Mouse (Mus musculus) left cerebral cortex, adult 2 months (tissue): ENCODE measurements around the gene Il1rn. TPM values are rescaled to one million over a fixed set of nuclear protein-coding genes. Genes with fewer than 3 reads are reported as not detected.

Experiments
- DNase-seq, 2 experiments: peaks; one replicate each; pipeline ENCODE4 v3.0.0; 2021 to 2022; ENCODE audit warnings: low spot score in 2 of 2, mixed read lengths in 1 of 2; ENCODE audit errors: extremely low spot score in 1 of 2
- H3K27ac ChIP-seq: fragments of 200-600 bp; 2 replicates; pipeline ENCODE4 v1.8.1; 2022
- H3K4me3 ChIP-seq: fragments of 200-600 bp; 2 replicates; pipeline ENCODE4 v1.8.1; 2022
- CTCF ChIP-seq: fragments of 200-600 bp; IDR thresholded peaks from 2 replicates; pipeline ENCODE4 v1.8.1; 2022; ENCODE audit warnings: antibody characterized with exemption, mild to moderate bottlenecking, moderate library complexity
- intact Hi-C: fragments of 180-260 bp; cut with DNase I; formaldehyde crosslinking; loops from one replicate; pipeline ENCODE4 v1.15.1; 2025
- long read RNA-seq, 2 experiments: library from polyadenylated mRNA; stranded (forward); transcript quantifications; one replicate each; pipeline ENCODE4 v2.0.0; 2021; ENCODE audit warnings: borderline mapping rate in 2 of 2
- total RNA-seq, 2 experiments: library from RNA; stranded (reverse); gene quantifications; 2 replicates each; pipeline ENCODE4 v1.2.3; 2021

The Il1rn gene
- not detected for total RNA-seq
- long read RNA-seq, experiment 1: 0 reads
- long read RNA-seq, experiment 2: 0 reads

- Histone ChIP-seq H3K27ac (no peak within 1 kb of the TSS), H3K4me3 (no peak within 1 kb of the TSS)
- no peak for DNase-seq
- intact Hi-C loops: no loop called here
- TF ChIP-seq CTCF: no peak
Observed at GRCm38 (mm10) chr2:24336545-24336944, at the start of gene Il1rn. Gene Il1rn (plus strand): TSS chr2:24336853.

- Histone ChIP-seq H3K27ac (no peak within 1 kb of the TSS), H3K4me3 (no peak within 1 kb of the TSS)
- no peak for DNase-seq
- no peak for TF ChIP-seq CTCF
- intact Hi-C loops: no loop called here
Observed at GRCm38 (mm10) chr2:24290896-24291295, 45.8 kb upstream of the Il1rn start, which contains the start of gene Il1f10. Gene Il1f10 (plus strand): TSS chr2:24291196.

GRCm38 (mm10) chr2:24294616-24295015 is 42.0 kb upstream of the Il1rn start:
- intact Hi-C loops: loop anchor here (5.0 kb wide), 1 partner anchor 63 kb away; no protein-coding TSS in a partner anchor
- no peak for DNase-seq
- no peak for TF ChIP-seq CTCF
- Histone ChIP-seq H3K4me3 (no peak overlapping the region), H3K27ac (no peak overlapping the region)

GRCm38 (mm10) chr2:24296837-24297236 is 39.8 kb upstream of the Il1rn start:
- Histone ChIP-seq H3K27ac (no peak overlapping the region), H3K4me3 (no peak overlapping the region)
- intact Hi-C loops: loop anchor here (1.0 to 5.0 kb wide), 3 partner anchors 60 to 271 kb away; no protein-coding TSS in a partner anchor
- DNase-seq: peak; percentile 24 to 51
- peak; percentile 83 for TF ChIP-seq CTCF

GRCm38 (mm10) chr2:24311302-24312001 is 25.2 kb upstream of the Il1rn start:
- no peak overlapping the region for H3K4me3 ChIP-seq
- TF ChIP-seq CTCF: no peak
- no peak for DNase-seq
- H3K27ac ChIP-seq: no peak overlapping the region
- intact Hi-C loops: no loop called here

- no peak for DNase-seq
- Histone ChIP-seq H3K4me3 (no peak overlapping the region), H3K27ac (no peak overlapping the region)
- no peak for TF ChIP-seq CTCF
- intact Hi-C loops: no loop called here
Observed at GRCm38 (mm10) chr2:24316919-24317318, 19.7 kb upstream of the Il1rn start.

- Histone ChIP-seq H3K4me3 (no peak overlapping the region), H3K27ac (no peak overlapping the region)
- no peak for TF ChIP-seq CTCF
- intact Hi-C loops: no loop called here
- no peak for DNase-seq
Observed at GRCm38 (mm10) chr2:24317919-24318598, 18.6 kb upstream of the Il1rn start.

GRCm38 (mm10) chr2:24335333-24335732 is 1.3 kb upstream of the Il1rn start:
- intact Hi-C loops: no loop called here
- no peak for TF ChIP-seq CTCF
- Histone ChIP-seq H3K27ac (no peak overlapping the region), H3K4me3 (no peak overlapping the region)
- no peak for DNase-seq

GRCm38 (mm10) chr2:24341395-24341885 is 4.8 kb downstream of the Il1rn start:
- no peak for DNase-seq
- H3K27ac ChIP-seq: no peak overlapping the region
- TF ChIP-seq CTCF: no peak
- intact Hi-C loops: no loop called here
- H3K4me3 ChIP-seq: no peak overlapping the region

- no peak for TF ChIP-seq CTCF
- intact Hi-C loops: no loop called here
- DNase-seq: no peak
- no peak overlapping the region for H3K27ac ChIP-seq
- no peak overlapping the region for H3K4me3 ChIP-seq
Observed at GRCm38 (mm10) chr2:24344619-24345018, 8.0 kb downstream of the Il1rn start.

- DNase-seq: no peak
- TF ChIP-seq CTCF: no peak
- intact Hi-C loops: no loop called here
- no peak overlapping the region for H3K4me3 ChIP-seq
- no peak overlapping the region for H3K27ac ChIP-seq
Observed at GRCm38 (mm10) chr2:24345056-24345455, 8.4 kb downstream of the Il1rn start.

- H3K4me3 ChIP-seq: no peak overlapping the region
- TF ChIP-seq CTCF: no peak
- no peak for DNase-seq
- intact Hi-C loops: no loop called here
- no peak overlapping the region for H3K27ac ChIP-seq
Observed at GRCm38 (mm10) chr2:24347926-24348325, 11.3 kb downstream of the Il1rn start.

- intact Hi-C loops: no loop called here
- no peak for TF ChIP-seq CTCF
- no peak overlapping the region for H3K4me3 ChIP-seq
Observed at GRCm38 (mm10) chr2:24351159-24351558, 14.5 kb downstream of the Il1rn start.

More at GRCm38 (mm10) chr2:24351159-24351558, 14.5 kb downstream of the Il1rn start:
- no peak overlapping the region for H3K27ac ChIP-seq
- DNase-seq: no peak
